Mouse (Mus musculus) stomach, postnatal 0 days (tissue): ENCODE data around the gene Agtpbp1.
A peak's percentile ranks its signal among the peaks of the same experiment; 100 is the strongest.

ENCODE experiments used
- CTCF ChIP-seq: IDR thresholded peaks from 2 replicates; pipeline ENCODE4 v1.5.1; 2016; ENCODE audit warnings: antibody characterized with exemption, low read depth, mild to moderate bottlenecking, moderate library complexity
- EP300 ChIP-seq: optimal IDR thresholded peaks from 2 replicates; pipeline ENCODE3; 2016; ENCODE audit warnings: antibody characterized with exemption

DNA sequence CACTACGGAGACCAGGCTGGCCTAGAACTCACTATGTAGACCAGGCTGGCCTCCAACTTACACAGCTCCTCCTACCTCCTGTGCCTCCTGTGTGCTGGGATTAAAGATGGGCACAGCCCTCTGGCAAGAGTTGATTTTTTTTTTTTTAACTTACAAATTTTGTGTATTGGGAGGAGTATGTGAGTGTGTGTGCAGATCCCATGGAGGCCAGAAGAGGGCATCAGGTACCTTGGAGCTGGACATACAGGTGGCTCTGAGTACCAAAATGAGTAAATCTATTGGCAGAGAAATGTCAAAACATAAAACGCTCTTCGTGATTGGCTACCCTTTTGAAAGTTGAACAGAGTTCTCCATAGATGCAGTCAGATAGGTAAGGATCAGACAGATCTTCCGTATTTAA, 4.1 kb downstream of the Agtpbp1 start:
- TF ChIP-seq CTCF: peak; percentile 52
- TF ChIP-seq EP300: no peak
